In genomic region chr9:100415328-100415979, GRCm38 (mm10) we compare ENCODE assay signal across 8 mouse cellular contexts.
A peak's percentile ranks its signal among the peaks of the same experiment; 100 is the strongest.
DNase-seq lines count a peak whose midpoint lies in the region; ATAC-seq and TF ChIP-seq lines count a peak whose summit lies in the region.

No protein-coding gene starts in this region.

- DNase-seq in cerebellum, postnatal 10 days, result peak; percentile 72 to 78
- no peak for DNase-seq in cerebellum, adult 11-12 months
- DNase-seq in CH12.LX (ENCODE audit: extremely low read depth), result no peak
- DNase-seq in hindbrain, embryonic 11.5 days (ENCODE audit: low spot score), result peak; percentile 43
- DNase-seq in layer of hippocampus, adult 9-10 months (ENCODE audit: low spot score), result peak; percentile 13
- DNase-seq in gastrocnemius, postnatal 36 days, result no peak
- DNase-seq in thymus, adult 18-20 months, result no peak

- no peak overlapping the region for H3K9ac ChIP-seq in CH12.LX (ENCODE audit: insufficient read depth, low read depth)
- H3K9ac ChIP-seq in hindbrain, embryonic 11.5 days (ENCODE audit: low read depth, low read length), result no peak overlapping the region
- H3K9ac ChIP-seq in midbrain, embryonic 12.5 days (replicated peaks), result no peak overlapping the region

- peaks cover 0 to 3% of the 10 kb centered on the region in 2 experiments; a peak in 1 of 4 replicates for H3K4me1 ChIP-seq in CH12.LX (ENCODE audit: control insufficient read depth in 1 of 2, insufficient read depth in 2 of 2)
- H3K4me1 ChIP-seq in hindbrain, embryonic 11.5 days (replicated peaks; ENCODE audit: control insufficient read depth, insufficient read depth, low read length), result 0 out of 2 replicates have a peak, but pooled peaks cover 2% of the 10 kb centered on the region
- peaks cover 21% of the 10 kb centered on the region for H3K4me1 ChIP-seq in midbrain, embryonic 12.5 days

- no peak overlapping the region for H3K27ac ChIP-seq in CH12.LX (ENCODE audit: insufficient read depth, low read depth)
- no peak overlapping the region for H3K27ac ChIP-seq in hindbrain, embryonic 11.5 days (ENCODE audit: low read depth, low read length)
- H3K27ac ChIP-seq in midbrain, embryonic 12.5 days (replicated peaks), result no peak overlapping the region

- H3K27me3 ChIP-seq in CH12.LX (replicated peaks), result no peaks in the 10 kb centered on the region
- no peaks in the 10 kb centered on the region for H3K27me3 ChIP-seq in hindbrain, embryonic 11.5 days (ENCODE audit: control insufficient read depth, insufficient read depth, low read length)
- no peaks in the 10 kb centered on the region for H3K27me3 ChIP-seq in midbrain, embryonic 12.5 days

- no peak for TF ChIP-seq EP300 in CH12.LX (IDR thresholded peaks at IDR 0.05; ENCODE audit: low read length)

- H3K79me2 ChIP-seq in CH12.LX (replicated peaks; ENCODE audit: control insufficient read depth, extremely low read depth, insufficient read depth, poor library complexity, severe bottlenecking), result no peaks in the 10 kb centered on the region

- H3K36me3 ChIP-seq in CH12.LX (replicated peaks in 1 of 2; ENCODE audit: control insufficient read depth in 1 of 2, insufficient read depth in 1 of 2, low read length in 1 of 2), result no peaks in the 10 kb centered on the region
- no peaks in the 10 kb centered on the region for H3K36me3 ChIP-seq in hindbrain, embryonic 11.5 days (ENCODE audit: control insufficient read depth, insufficient read depth, low read length)
- H3K36me3 ChIP-seq in midbrain, embryonic 12.5 days, result no peaks in the 10 kb centered on the region

- no peak for TF ChIP-seq RAD21 in CH12.LX (IDR thresholded peaks at IDR 0.05; ENCODE audit: low read depth, low read length)

- in situ Hi-C loops in CH12.LX (cut with MboI; ENCODE audit: low pct_ligation_motif_present, low pct_unique_long_range_greater_than_20kb, low sequenced_read_pairs), result no loop called here

- peak overlapping the region; percentile 55; the same call in 1 of the 2 replicates for H3K4me2 ChIP-seq in CH12.LX (ENCODE audit: insufficient read depth, low read depth, poor library complexity, severe bottlenecking)
- no peak overlapping the region for H3K4me2 ChIP-seq in hindbrain, embryonic 11.5 days (replicated peaks; ENCODE audit: low read depth, low read length)
- no peak overlapping the region for H3K4me2 ChIP-seq in midbrain, embryonic 12.5 days (replicated peaks)

- no peak for TF ChIP-seq POLR2A in CH12.LX (IDR thresholded peaks at IDR 0.05; ENCODE audit: low read depth, low read length)

- ATAC-seq in hindbrain, embryonic 11.5 days (ENCODE audit: low FRiP score), result no peak; the same call in 1 of the 2 replicates
- ATAC-seq in midbrain, embryonic 12.5 days (ENCODE audit: low FRiP score, low read depth), result peak; percentile 60

- dilution Hi-C loops in CH12.LX (cut with MboI; ENCODE audit: extremely low pct_ligation_motif_present, extremely low pct_unique_long_range_greater_than_20kb, low sequenced_read_pairs), result no loop called here

- no peak for TF ChIP-seq CTCF in CH12.LX (conservative IDR thresholded peaks at IDR 0.05 in 1 of 2, IDR thresholded peaks at IDR 0.05 in 1 of 2; ENCODE audit: low read depth in 2 of 2, low read length in 2 of 2)

- intact Hi-C loops in gastrocnemius, postnatal 36 days (cut with DNase I), result no loop called here

- 66% methylated on average over 7 of the region's 7 CpGs for WGBS in hindbrain, embryonic 11.5 days
- 54% methylated on average over 7 of the region's 7 CpGs for WGBS in midbrain, embryonic 12.5 days

- no peaks in the 10 kb centered on the region for H3K9me3 ChIP-seq in CH12.LX (replicated peaks; ENCODE audit: low read length)
- no peaks in the 10 kb centered on the region for H3K9me3 ChIP-seq in hindbrain, embryonic 11.5 days (ENCODE audit: control insufficient read depth, low read length)
- no peaks in the 10 kb centered on the region for H3K9me3 ChIP-seq in midbrain, embryonic 12.5 days

- no peak overlapping the region for H3K4me3 ChIP-seq in CH12.LX (replicated peaks in 1 of 3; ENCODE audit: low read depth in 2 of 3, low read length in 2 of 3, poor library complexity in 1 of 3)
- no peak overlapping the region for H3K4me3 ChIP-seq in hindbrain, embryonic 11.5 days (ENCODE audit: low read depth, low read length)
- H3K4me3 ChIP-seq in midbrain, embryonic 12.5 days, result no peak overlapping the region

TF ChIP-seq in CH12.LX, 34 proteins besides CTCF, POLR2A, EP300 and RAD21:
- no peak for TF ChIP-seq ZNF384 (IDR thresholded peaks at IDR 0.05; ENCODE audit: low read depth, low read length)
- TF ChIP-seq POLR2AphosphoS2 (IDR thresholded peaks at IDR 0.05; ENCODE audit: low read depth, low read length), result no peak

Comparison
In these comparisons a context has a peak if more than half of its experiments do, and no peak if none do; other contexts are left out.
1. DNase-seq: peak in cerebellum, postnatal 10 days (2 of 2), hindbrain, embryonic 11.5 days (single experiment) and layer of hippocampus, adult 9-10 months (single experiment); none in cerebellum, adult 11-12 months (single experiment), CH12.LX (single experiment), gastrocnemius, postnatal 36 days (0 of 2) and thymus, adult 18-20 months (0 of 2).